Mouse (Mus musculus): ENCODE results near the gene Capn8. TPM values are rescaled to one million over a fixed set of nuclear protein-coding genes. Genes with fewer than 3 reads are reported as not detected.

Capn8 gene
- polyA plus RNA-seq, 1 experiment, result 0.24 TPM

GRCm38 (mm10) chr1:182542110-182542509 is 22.7 kb upstream of the Capn8 start:
- H3K4me3 ChIP-seq (ENCODE audit: low read depth, low read length), result no peak overlapping the region
- no peak overlapping the region for H3K9ac ChIP-seq (ENCODE audit: low read depth, poor library complexity, severe bottlenecking)
- no peaks in the 10 kb centered on the region for H3K9me3 ChIP-seq (replicated peaks; ENCODE audit: control insufficient read depth, insufficient read depth, low read length, poor library complexity, severe bottlenecking)
- no peaks in the 10 kb centered on the region for H3K36me3 ChIP-seq (ENCODE audit: control insufficient read depth, insufficient read depth, low read length, poor library complexity, severe bottlenecking)
- no peak overlapping the region for H3K27ac ChIP-seq (ENCODE audit: insufficient read depth, low read length)
- H3K27me3 ChIP-seq (ENCODE audit: control insufficient read depth, insufficient read depth, low read length, poor library complexity, severe bottlenecking), result no peaks in the 10 kb centered on the region
- no peaks in the 10 kb centered on the region for H3K4me1 ChIP-seq (ENCODE audit: control insufficient read depth, insufficient read depth, low read length)
- TF ChIP-seq CTCF (IDR thresholded peaks at IDR 0.05; ENCODE audit: low read depth, low read length) (no peak), POLR2A (IDR thresholded peaks at IDR 0.05; ENCODE audit: insufficient read depth, low read length) (no peak), EP300 (IDR thresholded peaks at IDR 0.05; ENCODE audit: insufficient read depth, low read depth, low read length) (no peak)

GRCm38 (mm10) chr1:182543136-182543535 is 21.7 kb upstream of the Capn8 start:
- no peak overlapping the region for H3K27ac ChIP-seq (ENCODE audit: insufficient read depth, low read length)
- TF ChIP-seq EP300 (IDR thresholded peaks at IDR 0.05; ENCODE audit: insufficient read depth, low read depth, low read length), result no peak
- TF ChIP-seq POLR2A (IDR thresholded peaks at IDR 0.05; ENCODE audit: insufficient read depth, low read length), result no peak
- TF ChIP-seq CTCF (IDR thresholded peaks at IDR 0.05; ENCODE audit: low read depth, low read length), result no peak
- no peaks in the 10 kb centered on the region for H3K27me3 ChIP-seq (ENCODE audit: control insufficient read depth, insufficient read depth, low read length, poor library complexity, severe bottlenecking)
- H3K9me3 ChIP-seq (replicated peaks; ENCODE audit: control insufficient read depth, insufficient read depth, low read length, poor library complexity, severe bottlenecking), result no peaks in the 10 kb centered on the region
- H3K4me1 ChIP-seq (ENCODE audit: control insufficient read depth, insufficient read depth, low read length), result no peaks in the 10 kb centered on the region
- no peak overlapping the region for H3K9ac ChIP-seq (ENCODE audit: low read depth, poor library complexity, severe bottlenecking)
- H3K4me3 ChIP-seq (ENCODE audit: low read depth, low read length), result no peak overlapping the region
- no peaks in the 10 kb centered on the region for H3K36me3 ChIP-seq (ENCODE audit: control insufficient read depth, insufficient read depth, low read length, poor library complexity, severe bottlenecking)

GRCm38 (mm10) chr1:182543906-182544305 is 20.9 kb upstream of the Capn8 start:
- Histone ChIP-seq H3K27me3 (ENCODE audit: control insufficient read depth, insufficient read depth, low read length, poor library complexity, severe bottlenecking) (no peaks in the 10 kb centered on the region), H3K4me3 (ENCODE audit: low read depth, low read length) (no peak overlapping the region), H3K9me3 (replicated peaks; ENCODE audit: control insufficient read depth, insufficient read depth, low read length, poor library complexity, severe bottlenecking) (no peaks in the 10 kb centered on the region), H3K27ac (ENCODE audit: insufficient read depth, low read length) (no peak overlapping the region), H3K9ac (ENCODE audit: low read depth, poor library complexity, severe bottlenecking) (no peak overlapping the region), H3K36me3 (ENCODE audit: control insufficient read depth, insufficient read depth, low read length, poor library complexity, severe bottlenecking) (no peaks in the 10 kb centered on the region), H3K4me1 (ENCODE audit: control insufficient read depth, insufficient read depth, low read length) (no peaks in the 10 kb centered on the region)
- TF ChIP-seq EP300 (IDR thresholded peaks at IDR 0.05; ENCODE audit: insufficient read depth, low read depth, low read length) (no peak), CTCF (IDR thresholded peaks at IDR 0.05; ENCODE audit: low read depth, low read length) (no peak), POLR2A (IDR thresholded peaks at IDR 0.05; ENCODE audit: insufficient read depth, low read length) (no peak)

- Histone ChIP-seq H3K36me3 (ENCODE audit: control insufficient read depth, insufficient read depth, low read length, poor library complexity, severe bottlenecking) (no peaks in the 10 kb centered on the region), H3K9ac (ENCODE audit: low read depth, poor library complexity, severe bottlenecking) (no peak overlapping the region), H3K27me3 (ENCODE audit: control insufficient read depth, insufficient read depth, low read length, poor library complexity, severe bottlenecking) (no peaks in the 10 kb centered on the region), H3K27ac (ENCODE audit: insufficient read depth, low read length) (no peak overlapping the region), H3K4me3 (ENCODE audit: low read depth, low read length) (no peak overlapping the region), H3K4me1 (ENCODE audit: control insufficient read depth, insufficient read depth, low read length) (no peaks in the 10 kb centered on the region), H3K9me3 (replicated peaks; ENCODE audit: control insufficient read depth, insufficient read depth, low read length, poor library complexity, severe bottlenecking) (no peaks in the 10 kb centered on the region)
- TF ChIP-seq POLR2A (IDR thresholded peaks at IDR 0.05; ENCODE audit: insufficient read depth, low read length) (no peak), CTCF (IDR thresholded peaks at IDR 0.05; ENCODE audit: low read depth, low read length) (no peak), EP300 (IDR thresholded peaks at IDR 0.05; ENCODE audit: insufficient read depth, low read depth, low read length) (no peak)
Observed at GRCm38 (mm10) chr1:182550761-182551160, 14.0 kb upstream of the Capn8 start.

GRCm38 (mm10) chr1:182553649-182554375 is 11.0 kb upstream of the Capn8 start:
- Histone ChIP-seq H3K4me3 (ENCODE audit: low read depth, low read length) (no peak overlapping the region), H3K9me3 (replicated peaks; ENCODE audit: control insufficient read depth, insufficient read depth, low read length, poor library complexity, severe bottlenecking) (no peaks in the 10 kb centered on the region), H3K9ac (ENCODE audit: low read depth, poor library complexity, severe bottlenecking) (no peak overlapping the region), H3K27ac (ENCODE audit: insufficient read depth, low read length) (no peak overlapping the region), H3K27me3 (ENCODE audit: control insufficient read depth, insufficient read depth, low read length, poor library complexity, severe bottlenecking) (no peaks in the 10 kb centered on the region), H3K4me1 (ENCODE audit: control insufficient read depth, insufficient read depth, low read length) (no peaks in the 10 kb centered on the region), H3K36me3 (ENCODE audit: control insufficient read depth, insufficient read depth, low read length, poor library complexity, severe bottlenecking) (no peaks in the 10 kb centered on the region)
- no peak for TF ChIP-seq POLR2A (IDR thresholded peaks at IDR 0.05; ENCODE audit: insufficient read depth, low read length)
- peak; percentile 94 for TF ChIP-seq CTCF (IDR thresholded peaks at IDR 0.05; ENCODE audit: low read depth, low read length)

- TF ChIP-seq CTCF (IDR thresholded peaks at IDR 0.05; ENCODE audit: low read depth, low read length) (no peak), POLR2A (IDR thresholded peaks at IDR 0.05; ENCODE audit: insufficient read depth, low read length) (no peak), EP300 (IDR thresholded peaks at IDR 0.05; ENCODE audit: insufficient read depth, low read depth, low read length) (no peak)
- no peak overlapping the region for H3K27ac ChIP-seq (ENCODE audit: insufficient read depth, low read length)
Observed at GRCm38 (mm10) chr1:182558271-182558670, 6.5 kb upstream of the Capn8 start.

More at GRCm38 (mm10) chr1:182558271-182558670, 6.5 kb upstream of the Capn8 start:
- Histone ChIP-seq H3K36me3 (ENCODE audit: control insufficient read depth, insufficient read depth, low read length, poor library complexity, severe bottlenecking) (no peaks in the 10 kb centered on the region), H3K27me3 (ENCODE audit: control insufficient read depth, insufficient read depth, low read length, poor library complexity, severe bottlenecking) (no peaks in the 10 kb centered on the region), H3K4me1 (ENCODE audit: control insufficient read depth, insufficient read depth, low read length) (no peaks in the 10 kb centered on the region), H3K4me3 (ENCODE audit: low read depth, low read length) (no peak overlapping the region), H3K9me3 (replicated peaks; ENCODE audit: control insufficient read depth, insufficient read depth, low read length, poor library complexity, severe bottlenecking) (no peaks in the 10 kb centered on the region), H3K9ac (ENCODE audit: low read depth, poor library complexity, severe bottlenecking) (no peak overlapping the region)
